Mouse (Mus musculus): ENCODE data around the gene Cfap45.

GRCm38 (mm10) chr1:172481111-172481510 lies 39.5 kb upstream of the Cfap45 start:
- TF ChIP-seq GATA1 (IDR thresholded peaks at IDR 0.05; ENCODE audit: low read length): no peak
- TF ChIP-seq TAL1 (IDR thresholded peaks at IDR 0.05; ENCODE audit: low read length): no peak
